Mouse (Mus musculus) liver, embryonic 13.5 days (tissue): ENCODE results near the gene Asrgl1. TPM values are rescaled to one million over a fixed set of nuclear protein-coding genes. Genes with fewer than 3 reads are reported as not detected.

Experiments
- ATAC-seq: fragments of 200-750 bp; cut with Nextera tagmentation; 2 replicates; pipeline ENCODE4 v1.8.0; 2017; ENCODE audit warnings: low read depth, mild to moderate bottlenecking, moderate number of reproducible peaks, moderate library complexity
- DNase-seq: peaks from one replicate; pipeline ENCODE4 v3.0.0; 2022
- H3K27ac ChIP-seq: fragments of 300-500 bp; sonication (generic); 2 replicates; pipeline ENCODE4 v1.5.1; 2015; ENCODE audit warnings: moderate library complexity, mild to moderate bottlenecking, inconsistent platforms
- H3K27me3 ChIP-seq: fragments of 300-500 bp; sonication (generic); 2 replicates; pipeline ENCODE4 v1.6.1; 2015; ENCODE audit warnings: mild to moderate bottlenecking, inconsistent platforms
- H3K36me3 ChIP-seq: fragments of 300-500 bp; sonication (generic); 2 replicates; pipeline ENCODE4 v1.6.1; 2015; ENCODE audit warnings: mild to moderate bottlenecking, inconsistent platforms
- H3K4me1 ChIP-seq: fragments of 300-500 bp; sonication (generic); replicated peaks from 2 replicates; pipeline ENCODE4 v1.6.1; 2015; ENCODE audit warnings: inconsistent platforms
- H3K4me2 ChIP-seq: fragments of 300-500 bp; sonication (generic); 2 replicates; pipeline ENCODE4 v1.6.1; 2015; ENCODE audit warnings: inconsistent platforms, mild to moderate bottlenecking, moderate library complexity
- H3K4me3 ChIP-seq: fragments of 300-500 bp; sonication (generic); replicated peaks from 2 replicates; pipeline ENCODE4 v1.5.1; 2015; ENCODE audit warnings: mild to moderate bottlenecking, inconsistent platforms
- H3K9ac ChIP-seq: fragments of 300-500 bp; sonication (generic); 2 replicates; pipeline ENCODE4 v1.6.1; 2015; ENCODE audit warnings: mild to moderate bottlenecking, inconsistent platforms
- H3K9me3 ChIP-seq: fragments of 300-500 bp; sonication (generic); replicated peaks from 2 replicates; pipeline ENCODE4 v1.6.1; 2016; ENCODE audit warnings: inconsistent platforms
- WGBS: fragments of 180-500 bp; shearing (Covaris S2); methylation state at CpG from one replicate; pipeline ENCODE4 v1.1.7; 2015; ENCODE audit not compliant: insufficient replicate concordance; 5-methylcytosine and 5-hydroxymethylcytosine counted together
- polyA plus RNA-seq: library from polyadenylated mRNA; unstranded; fragments of >200 nt; fragmentation: Nextera tagmentation; extraction: Ambion mirVana; gene quantifications from 2 replicates; pipeline ENCODE4 v1.2.1, GENCODE M21; 2015

The Asrgl1 gene
- polyA plus RNA-seq, 1 experiment from 2014 or later = 11.5 TPM

GRCm38 (mm10) chr19:9069687-9070307 is 65.6 kb downstream of the Asrgl1 start:
- no peaks in the 10 kb centered on the region for H3K9me3 ChIP-seq
- H3K4me1 ChIP-seq = peaks cover 31% of the 10 kb centered on the region
- no peaks in the 10 kb centered on the region for H3K36me3 ChIP-seq
- ATAC-seq (no peak), DNase-seq (no peak)
- 57% methylated on average over 8 of the region's 8 CpGs for WGBS
- no peaks in the 10 kb centered on the region for H3K27me3 ChIP-seq
- H3K4me2 ChIP-seq = no peak overlapping the region
- H3K27ac ChIP-seq = no peak overlapping the region
- no peak overlapping the region for H3K9ac ChIP-seq
- H3K4me3 ChIP-seq = no peak overlapping the region

DNA sequence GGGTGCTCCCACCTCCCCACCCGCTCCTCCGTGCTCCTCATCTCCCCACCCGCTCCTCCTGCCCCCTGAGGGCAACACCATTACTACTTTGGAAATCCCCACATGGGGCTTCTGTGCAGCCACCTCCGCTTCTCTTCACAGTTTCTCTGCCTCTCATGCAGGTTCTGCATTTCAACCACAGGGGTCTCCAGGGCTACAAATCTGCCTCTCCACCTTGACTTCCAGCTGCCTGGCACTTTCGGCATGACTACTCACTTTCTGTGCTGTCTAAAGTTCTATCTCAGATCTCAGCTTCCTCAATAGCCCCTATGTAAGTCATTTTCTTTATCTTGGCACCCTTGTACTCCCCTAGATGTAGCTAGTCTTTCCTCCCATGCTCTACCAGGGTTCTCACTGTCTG is 68.1 kb downstream of the Asrgl1 start:
- Histone ChIP-seq H3K4me1 (peaks cover 29% of the 10 kb centered on the region), H3K9ac (no peak overlapping the region), H3K9me3 (no peaks in the 10 kb centered on the region), H3K4me2 (no peak overlapping the region), H3K27ac (no peak overlapping the region), H3K4me3 (no peak overlapping the region), H3K27me3 (no peaks in the 10 kb centered on the region), H3K36me3 (no peaks in the 10 kb centered on the region)
- no peak for DNase-seq
- ATAC-seq = no peak
- WGBS = 54% methylated on average over 5 of the region's 5 CpGs

DNA sequence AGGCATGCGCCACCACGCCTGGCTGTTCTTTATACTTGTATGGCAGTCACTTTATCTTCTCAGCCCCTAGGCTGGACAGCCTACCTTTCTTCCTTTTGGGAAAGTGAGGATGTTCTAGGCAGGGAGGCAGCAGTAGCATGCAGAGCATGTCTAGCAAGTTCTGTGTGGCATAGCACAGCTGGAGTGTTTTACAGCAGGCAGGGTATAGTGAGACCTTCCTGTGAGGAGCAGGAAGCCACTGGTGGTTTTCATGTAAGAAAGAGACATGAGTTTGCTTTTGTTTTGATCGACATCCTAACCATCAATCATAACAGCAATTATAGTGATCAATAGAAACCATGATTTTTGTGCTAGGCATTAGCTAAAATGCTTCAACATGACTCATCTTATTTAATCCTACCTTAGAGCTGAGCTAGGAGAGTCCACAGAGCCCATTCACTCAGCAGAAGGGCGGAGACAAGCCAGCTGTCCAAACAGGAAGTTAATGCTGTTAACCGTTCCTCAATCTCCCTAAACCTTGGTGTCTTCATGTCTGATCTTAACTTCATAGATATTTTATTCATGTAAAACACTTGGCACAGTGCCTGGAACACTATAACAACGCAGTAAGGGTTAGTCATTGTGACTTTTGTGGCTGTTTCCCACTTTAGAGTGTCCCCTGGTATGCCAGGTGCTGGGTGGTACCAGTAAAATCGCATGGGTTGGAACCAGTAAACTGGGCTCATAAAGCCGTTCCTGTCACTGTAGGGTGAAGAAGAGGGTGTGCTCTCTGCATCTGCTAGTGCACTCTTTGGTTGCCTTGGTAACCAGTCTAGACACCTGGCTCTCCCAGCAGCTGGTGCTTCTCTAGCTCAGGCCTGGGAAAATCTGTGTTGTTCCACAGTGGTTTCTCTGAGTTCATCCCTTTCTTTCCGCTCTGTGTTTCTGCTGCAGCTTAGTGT is 69.5 kb downstream of the Asrgl1 start:
- Histone ChIP-seq H3K4me1 (peaks cover 23% of the 10 kb centered on the region), H3K4me2 (no peak overlapping the region), H3K36me3 (no peaks in the 10 kb centered on the region), H3K9ac (no peak overlapping the region), H3K27me3 (no peaks in the 10 kb centered on the region), H3K27ac (no peak overlapping the region), H3K4me3 (no peak overlapping the region), H3K9me3 (no peaks in the 10 kb centered on the region)
- DNase-seq = no peak
- no peak for ATAC-seq
- 40% methylated on average over 9 of the region's 9 CpGs for WGBS

GRCm38 (mm10) chr19:9063831-9064230 is 71.6 kb downstream of the Asrgl1 start:
- Histone ChIP-seq H3K4me2 (no peak overlapping the region), H3K9ac (no peak overlapping the region), H3K27me3 (no peaks in the 10 kb centered on the region), H3K27ac (no peak overlapping the region), H3K9me3 (no peaks in the 10 kb centered on the region), H3K4me3 (no peak overlapping the region), H3K36me3 (no peaks in the 10 kb centered on the region), H3K4me1 (peaks cover 24% of the 10 kb centered on the region)
- no peak for DNase-seq
- no peak for ATAC-seq
- 75% methylated on average over 3 of the region's 3 CpGs for WGBS

GRCm38 (mm10) chr19:9062822-9063221 is 72.6 kb downstream of the Asrgl1 start:
- no peak overlapping the region for H3K4me3 ChIP-seq
- no peak overlapping the region for H3K4me2 ChIP-seq
- peaks cover 30% of the 10 kb centered on the region for H3K4me1 ChIP-seq
- H3K9ac ChIP-seq = no peak overlapping the region
- ATAC-seq (no peak), DNase-seq (no peak)
- 28% methylated on average over 2 of the region's 2 CpGs for WGBS
- no peaks in the 10 kb centered on the region for H3K27me3 ChIP-seq
- H3K27ac ChIP-seq = no peak overlapping the region
- no peaks in the 10 kb centered on the region for H3K36me3 ChIP-seq
- no peaks in the 10 kb centered on the region for H3K9me3 ChIP-seq

DNA sequence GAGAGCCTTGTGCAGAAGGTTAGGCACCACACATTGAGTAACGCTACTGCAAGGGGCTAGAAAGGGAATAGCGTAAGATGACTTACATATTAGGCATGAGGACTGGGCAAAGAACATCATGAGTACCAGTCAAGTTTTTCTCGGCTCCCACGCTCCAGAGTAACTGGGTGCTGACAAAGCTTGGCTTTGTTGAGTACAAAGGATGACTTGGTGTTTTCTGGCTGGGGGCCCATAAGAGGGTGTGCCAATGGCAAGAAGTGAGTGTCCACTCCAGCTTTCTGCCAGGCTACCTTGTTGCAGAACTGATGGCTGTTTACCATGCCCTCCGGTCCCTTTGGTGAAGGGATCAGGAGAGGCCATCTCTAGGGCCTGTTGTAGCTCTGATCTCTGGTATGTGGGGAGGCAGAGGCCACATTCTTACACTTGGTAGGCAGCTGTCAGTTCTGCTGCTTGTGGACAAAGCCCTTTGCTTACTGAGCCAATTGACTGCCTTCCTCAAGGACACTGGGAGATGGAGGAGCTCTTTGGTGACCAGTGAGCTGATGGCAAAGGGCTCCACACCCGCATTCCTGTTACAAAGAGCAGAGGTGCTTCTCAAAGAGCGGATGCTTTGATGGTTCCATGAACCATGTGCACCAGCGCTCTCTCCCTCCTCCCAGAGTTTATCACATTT is 74.1 kb downstream of the Asrgl1 start:
- no peak for ATAC-seq

DNA sequence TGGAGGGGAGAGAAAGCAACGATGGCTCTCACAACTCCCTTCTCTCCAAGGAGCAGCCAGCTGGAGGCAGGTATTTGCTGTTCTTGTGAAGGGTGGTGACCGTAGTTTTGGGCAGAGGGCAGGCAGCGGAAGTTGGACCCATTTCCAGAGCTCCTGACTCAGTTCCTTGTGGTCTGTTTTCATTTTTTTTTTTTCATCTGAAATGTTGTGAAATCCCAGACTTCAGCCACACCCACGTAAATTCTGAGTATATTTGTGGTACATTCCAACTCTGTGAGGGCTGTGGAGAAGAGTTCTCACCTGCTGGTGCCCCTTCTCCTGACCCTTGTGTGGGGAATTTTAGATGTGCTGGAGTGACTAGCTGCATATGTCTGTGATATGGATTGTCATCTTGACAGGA is 75.3 kb downstream of the Asrgl1 start:
- H3K9me3 ChIP-seq = no peaks in the 10 kb centered on the region
- DNase-seq = no peak
- H3K27ac ChIP-seq = no peak overlapping the region
- ATAC-seq = no peak
- H3K27me3 ChIP-seq = no peaks in the 10 kb centered on the region
- no peak overlapping the region for H3K4me2 ChIP-seq
- peaks cover 20% of the 10 kb centered on the region for H3K4me1 ChIP-seq
- no peak overlapping the region for H3K9ac ChIP-seq
- H3K36me3 ChIP-seq = no peaks in the 10 kb centered on the region
- no peak overlapping the region for H3K4me3 ChIP-seq
- 62% methylated on average over 4 of the region's 4 CpGs for WGBS

More for the DNA sequence above, 74.1 kb downstream of the Asrgl1 start:
- H3K36me3 ChIP-seq = no peaks in the 10 kb centered on the region
- no peak overlapping the region for H3K9ac ChIP-seq
- no peak overlapping the region for H3K4me2 ChIP-seq
- H3K27ac ChIP-seq = no peak overlapping the region
- WGBS = 82% methylated on average over 8 of the region's 8 CpGs
- no peaks in the 10 kb centered on the region for H3K9me3 ChIP-seq
- no peaks in the 10 kb centered on the region for H3K27me3 ChIP-seq
- DNase-seq = no peak
- H3K4me1 ChIP-seq = peaks cover 29% of the 10 kb centered on the region
- H3K4me3 ChIP-seq = no peak overlapping the region

Other genes with a start within 250 kb of the Asrgl1 start
- gene 1810009A15Rik, start 246.8 kb downstream of the Asrgl1 start, polyA plus RNA-seq = 89.5 and 92.3 TPM in 2 replicates
- gene Gm49416, start 246.7 kb downstream of the Asrgl1 start, polyA plus RNA-seq = not detected in 2 replicates
- gene Ints5, start 242.6 kb downstream of the Asrgl1 start, polyA plus RNA-seq = 26.1 and 26.5 TPM in 2 replicates
- 41.4 and 52.7 TPM in 2 replicates for gene Ganab, start 237.6 kb downstream of the Asrgl1 start, polyA plus RNA-seq
- gene B3gat3, start 215.3 kb downstream of the Asrgl1 start, polyA plus RNA-seq = 20.1 and 22.8 TPM in 2 replicates
- 2.7 and 2.8 TPM in 2 replicates for gene Rom1, start 206.3 kb downstream of the Asrgl1 start, polyA plus RNA-seq
- 14.4 and 15.2 TPM in 2 replicates for gene Eml3, start 206.1 kb downstream of the Asrgl1 start, polyA plus RNA-seq
- gene Mta2, start 193.8 kb downstream of the Asrgl1 start, polyA plus RNA-seq = 99.5 and 114 TPM in 2 replicates
- 18.7 and 20.2 TPM in 2 replicates for gene Tut1, start 181.8 kb downstream of the Asrgl1 start, polyA plus RNA-seq
- 298 and 320 TPM in 2 replicates for gene Eef1g, start 168.6 kb downstream of the Asrgl1 start, polyA plus RNA-seq
- 1.4 and 1.6 TPM in 2 replicates for gene Ahnak, start 146.4 kb downstream of the Asrgl1 start, polyA plus RNA-seq
- gene Scgb1a1, start 47.7 kb downstream of the Asrgl1 start, polyA plus RNA-seq = not detected in 2 replicates